Mouse (Mus musculus) embryonic facial prominence, embryonic 13.5 days (tissue): ENCODE results near the gene Elp4. TPM values are rescaled to one million over a fixed set of nuclear protein-coding genes. Genes with fewer than 3 reads are reported as not detected.

ENCODE experiments used
- ATAC-seq: fragments of 200-750 bp; cut with Nextera tagmentation; 2 replicates; pipeline ENCODE4 v1.8.0; 2017; ENCODE audit warnings: low read depth; ENCODE audit not compliant: insufficient number of reproducible peaks, insufficient read depth, low FRiP score, low TSS enrichment
- H3K27ac ChIP-seq: fragments of 300-500 bp; sonication (generic); 2 replicates; pipeline ENCODE4 v1.5.1; 2015; ENCODE audit warnings: moderate library complexity, mild to moderate bottlenecking, inconsistent platforms
- H3K27me3 ChIP-seq: fragments of 300-500 bp; sonication (generic); 2 replicates; pipeline ENCODE4 v1.6.1; 2015; ENCODE audit warnings: mild to moderate bottlenecking, inconsistent platforms
- H3K36me3 ChIP-seq: fragments of 300-500 bp; sonication (generic); 2 replicates; pipeline ENCODE4 v1.6.1; 2015; ENCODE audit warnings: mild to moderate bottlenecking, inconsistent platforms
- H3K4me1 ChIP-seq: fragments of 300-500 bp; sonication (generic); 2 replicates; pipeline ENCODE4 v1.6.1; 2015; ENCODE audit warnings: inconsistent platforms
- H3K4me2 ChIP-seq: fragments of 300-500 bp; sonication (generic); 2 replicates; pipeline ENCODE4 v1.6.1; 2015; ENCODE audit warnings: moderate library complexity, mild to moderate bottlenecking, inconsistent platforms
- H3K4me3 ChIP-seq: fragments of 300-500 bp; sonication (generic); 2 replicates; pipeline ENCODE4 v1.5.1; 2015; ENCODE audit warnings: mild to moderate bottlenecking, inconsistent platforms
- H3K9ac ChIP-seq: fragments of 300-500 bp; sonication (generic); 2 replicates; pipeline ENCODE4 v1.6.1; 2015; ENCODE audit warnings: mild to moderate bottlenecking, inconsistent platforms
- H3K9me3 ChIP-seq: fragments of 300-500 bp; sonication (generic); 2 replicates; pipeline ENCODE4 v1.6.1; 2016; ENCODE audit warnings: inconsistent platforms
- WGBS: fragments of 180-500 bp; shearing (Covaris S2); methylation state at CpG from one replicate; pipeline ENCODE4 v1.1.7; 2015; ENCODE audit warnings: mixed read lengths; 5-methylcytosine and 5-hydroxymethylcytosine counted together
- polyA plus RNA-seq: library from polyadenylated mRNA; unstranded; fragments of >200 nt; fragmentation: Nextera tagmentation; extraction: Ambion mirVana; gene quantifications from 2 replicates; pipeline ENCODE4 v1.2.1, GENCODE M21; 2015

Elp4 gene
- polyA plus RNA-seq, 1 experiment from 2014 or later = 38.9 TPM

DNA sequence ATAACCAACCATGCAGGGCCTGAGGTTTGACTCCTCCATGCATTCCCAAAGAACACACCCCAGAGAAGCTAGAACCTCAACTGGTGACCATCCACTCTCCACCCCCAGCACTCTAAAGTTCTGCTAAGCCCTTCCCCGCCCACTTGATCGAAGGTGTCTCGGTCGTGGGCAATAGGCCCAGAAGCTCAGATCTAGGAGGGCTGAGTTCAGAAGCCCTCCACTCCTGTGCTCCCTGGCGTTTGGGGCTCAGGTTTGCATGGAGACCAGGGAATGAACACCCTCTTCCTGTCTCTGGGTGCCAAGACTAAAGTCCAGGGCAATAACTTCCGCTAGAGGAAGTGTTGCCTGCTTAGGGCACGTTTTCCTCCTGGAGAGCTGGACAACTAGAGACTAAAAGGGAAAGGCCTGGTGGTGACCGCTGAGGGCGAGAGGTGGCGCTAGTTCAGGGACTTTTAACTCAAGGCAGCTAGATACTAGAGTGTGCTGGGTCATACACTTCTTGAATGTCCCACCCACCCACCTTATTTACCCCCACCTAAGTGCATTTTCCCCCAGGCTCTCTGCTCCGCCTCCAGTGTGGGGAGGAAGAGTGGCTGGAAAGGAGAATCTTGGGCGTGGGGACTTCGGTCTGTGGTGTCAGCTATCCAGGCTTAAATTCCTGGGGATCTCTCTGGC, 216.9 kb downstream of the Elp4 start:
- WGBS = 5% methylated on average over 13 of the region's 13 CpGs

DNA sequence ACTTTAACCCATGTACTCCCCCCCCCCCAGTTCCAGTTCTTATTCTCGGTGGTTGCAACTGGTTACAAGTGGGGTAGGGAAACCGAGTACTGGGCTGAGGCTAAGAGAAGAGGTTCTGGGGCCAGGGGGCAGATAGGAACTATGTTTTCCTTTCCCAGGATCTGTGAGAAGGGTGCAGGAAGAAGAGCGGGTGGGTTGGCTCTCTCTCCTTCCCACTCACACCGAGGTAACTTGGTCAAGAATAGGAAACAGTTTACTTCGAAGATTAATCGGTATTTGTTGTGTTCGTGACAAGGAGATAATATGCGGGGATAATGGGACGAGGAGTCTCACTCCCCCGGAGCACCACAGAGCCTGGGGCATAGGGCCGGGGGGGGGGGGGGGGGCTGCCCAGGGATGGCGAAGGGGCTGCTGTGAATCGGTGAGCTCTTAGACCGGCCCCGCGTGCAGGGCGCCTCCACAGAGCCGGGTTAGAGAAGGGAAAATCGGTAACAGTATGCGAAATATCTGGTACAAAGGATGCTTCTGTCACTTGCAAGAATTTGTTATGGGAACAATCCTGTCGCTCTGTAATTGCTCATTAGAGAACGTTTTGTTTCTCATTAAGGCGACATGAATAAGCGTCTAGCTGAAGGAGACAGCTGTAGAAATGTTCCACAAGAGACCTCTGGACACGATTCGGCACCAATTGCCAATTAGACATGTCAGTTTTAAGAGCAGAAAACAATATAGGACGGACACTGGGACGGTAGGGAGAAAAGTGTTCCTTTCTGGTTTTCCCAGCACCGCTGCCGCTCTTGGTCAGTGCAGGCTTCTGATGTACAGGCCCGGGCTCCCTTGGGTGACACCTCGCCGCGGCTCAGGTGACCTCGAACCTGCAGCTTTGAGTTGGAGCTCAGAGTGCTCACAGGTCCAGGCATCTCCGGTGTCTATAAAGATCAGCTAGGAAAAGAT, 217.7 kb downstream of the Elp4 start:
- no peak for ATAC-seq
- Histone ChIP-seq H3K9me3 (no peaks in the 10 kb centered on the region), H3K36me3 (no peaks in the 10 kb centered on the region), H3K4me1 (peaks cover 23% of the 10 kb centered on the region), H3K27me3 (peaks cover 98% of the 10 kb centered on the region), H3K4me3 (no peak overlapping the region), H3K9ac (no peak overlapping the region), H3K4me2 (no peak overlapping the region), H3K27ac (no peak overlapping the region)
- WGBS = 7% methylated on average over 36 of the region's 36 CpGs

More for the DNA sequence above, 216.9 kb downstream of the Elp4 start:
- H3K4me3 ChIP-seq = peak overlapping the region; percentile 18; the same call in 1 of the 2 replicates
- H3K36me3 ChIP-seq = no peaks in the 10 kb centered on the region
- H3K27ac ChIP-seq = no peak overlapping the region
- peaks cover 98% of the 10 kb centered on the region for H3K27me3 ChIP-seq
- peak overlapping the region; percentile 21; the same call in 1 of the 2 replicates for H3K4me2 ChIP-seq
- H3K9ac ChIP-seq = no peak overlapping the region
- ATAC-seq = peak; percentile 49; the same call in 1 of the 2 replicates
- H3K9me3 ChIP-seq = no peaks in the 10 kb centered on the region
- H3K4me1 ChIP-seq = peaks cover 18% of the 10 kb centered on the region

DNA sequence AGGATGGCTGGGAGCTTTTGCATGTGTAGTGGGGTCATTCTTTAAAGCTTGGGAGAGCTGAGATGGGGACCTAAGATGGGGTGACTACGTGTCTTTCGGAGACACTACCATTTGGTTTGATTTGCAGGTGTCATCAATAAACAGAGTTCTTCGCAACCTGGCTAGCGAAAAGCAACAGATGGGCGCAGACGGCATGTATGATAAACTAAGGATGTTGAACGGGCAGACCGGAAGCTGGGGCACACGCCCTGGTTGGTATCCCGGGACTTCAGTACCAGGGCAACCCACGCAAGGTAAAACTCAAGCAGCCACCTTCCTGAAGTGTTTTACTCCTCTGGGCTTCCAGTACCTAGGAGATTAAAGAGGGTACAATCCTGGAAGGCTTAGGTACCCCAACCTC, 218.7 kb downstream of the Elp4 start:
- H3K27ac ChIP-seq = no peak overlapping the region
- no peak overlapping the region for H3K4me3 ChIP-seq
- peaks cover 31% of the 10 kb centered on the region for H3K4me1 ChIP-seq
- no peak overlapping the region for H3K9ac ChIP-seq
- ATAC-seq = no peak
- WGBS = 16% methylated on average over 11 of the region's 11 CpGs
- no peak overlapping the region for H3K4me2 ChIP-seq
- no peaks in the 10 kb centered on the region for H3K9me3 ChIP-seq
- H3K36me3 ChIP-seq = no peaks in the 10 kb centered on the region
- peaks cover 98% of the 10 kb centered on the region for H3K27me3 ChIP-seq

DNA sequence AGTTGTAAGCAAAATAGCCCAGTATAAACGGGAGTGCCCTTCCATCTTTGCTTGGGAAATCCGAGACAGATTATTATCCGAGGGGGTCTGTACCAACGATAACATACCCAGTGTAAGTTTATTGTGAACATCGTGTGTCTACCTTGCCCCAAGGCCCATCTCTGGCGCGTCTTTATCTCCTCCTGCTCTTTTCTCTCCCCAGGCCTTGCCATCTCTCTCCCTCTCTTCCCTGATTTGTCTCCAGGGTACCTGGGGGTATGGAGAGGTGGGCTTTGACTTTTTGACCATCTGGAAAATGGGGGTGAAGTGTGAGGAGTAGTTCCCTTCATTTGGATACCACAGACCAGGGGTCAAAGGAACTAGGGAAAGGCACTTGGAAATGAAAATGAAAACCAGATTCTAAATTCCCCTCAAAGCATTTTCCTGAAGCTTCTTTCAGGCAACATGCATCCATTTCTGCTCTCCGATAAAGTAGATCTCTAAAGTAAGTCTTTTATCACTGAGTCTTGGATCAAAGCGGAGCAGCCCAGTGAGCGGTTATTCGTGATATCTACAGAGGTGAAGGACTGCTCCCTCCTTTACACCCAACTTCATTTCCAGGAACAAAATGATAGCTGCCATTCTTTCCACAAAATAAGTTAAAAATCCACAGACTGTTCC, 219.2 kb downstream of the Elp4 start:
- Histone ChIP-seq H3K4me1 (peaks cover 36% of the 10 kb centered on the region), H3K9ac (no peak overlapping the region), H3K36me3 (no peaks in the 10 kb centered on the region), H3K27ac (no peak overlapping the region), H3K27me3 (peaks cover 98% of the 10 kb centered on the region), H3K4me2 (no peak overlapping the region), H3K9me3 (no peaks in the 10 kb centered on the region), H3K4me3 (no peak overlapping the region)
- no peak for ATAC-seq
- WGBS = 9% methylated on average over 11 of the region's 11 CpGs

DNA sequence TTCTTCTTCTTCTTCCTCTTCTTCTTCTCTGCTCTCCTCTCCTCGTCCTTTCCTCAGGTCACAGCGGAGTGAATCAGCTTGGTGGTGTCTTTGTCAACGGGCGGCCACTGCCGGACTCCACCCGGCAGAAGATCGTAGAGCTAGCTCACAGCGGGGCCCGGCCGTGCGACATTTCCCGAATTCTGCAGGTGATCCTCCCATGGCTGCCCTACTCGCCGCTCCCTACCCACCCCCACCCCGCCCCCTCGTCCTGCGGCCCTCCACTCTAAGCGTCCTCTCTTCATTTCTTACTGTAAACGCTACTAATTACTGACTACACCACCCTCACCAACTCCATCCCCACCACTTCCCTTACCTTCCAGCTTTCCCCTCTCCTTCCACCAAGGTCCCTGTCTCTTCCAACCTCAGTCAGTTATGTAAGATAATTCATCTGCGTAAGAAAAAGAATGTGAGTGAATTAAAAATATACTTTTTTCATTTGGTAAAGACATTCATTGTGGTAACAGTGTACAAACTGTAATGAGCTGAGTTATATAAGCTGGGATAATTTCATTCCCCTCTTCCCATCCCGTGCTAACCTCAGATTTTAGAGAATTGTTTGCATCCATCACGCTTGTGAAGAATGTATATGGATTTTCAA, 220.5 kb downstream of the Elp4 start:
- H3K9me3 ChIP-seq = no peaks in the 10 kb centered on the region
- peaks cover 34% of the 10 kb centered on the region for H3K4me1 ChIP-seq
- no peak overlapping the region for H3K9ac ChIP-seq
- no peak overlapping the region for H3K4me2 ChIP-seq
- ATAC-seq = no peak
- no peak overlapping the region for H3K27ac ChIP-seq
- no peak overlapping the region for H3K4me3 ChIP-seq
- H3K27me3 ChIP-seq = peaks cover 98% of the 10 kb centered on the region
- no peaks in the 10 kb centered on the region for H3K36me3 ChIP-seq
- WGBS = 7% methylated on average over 22 of the region's 22 CpGs

DNA sequence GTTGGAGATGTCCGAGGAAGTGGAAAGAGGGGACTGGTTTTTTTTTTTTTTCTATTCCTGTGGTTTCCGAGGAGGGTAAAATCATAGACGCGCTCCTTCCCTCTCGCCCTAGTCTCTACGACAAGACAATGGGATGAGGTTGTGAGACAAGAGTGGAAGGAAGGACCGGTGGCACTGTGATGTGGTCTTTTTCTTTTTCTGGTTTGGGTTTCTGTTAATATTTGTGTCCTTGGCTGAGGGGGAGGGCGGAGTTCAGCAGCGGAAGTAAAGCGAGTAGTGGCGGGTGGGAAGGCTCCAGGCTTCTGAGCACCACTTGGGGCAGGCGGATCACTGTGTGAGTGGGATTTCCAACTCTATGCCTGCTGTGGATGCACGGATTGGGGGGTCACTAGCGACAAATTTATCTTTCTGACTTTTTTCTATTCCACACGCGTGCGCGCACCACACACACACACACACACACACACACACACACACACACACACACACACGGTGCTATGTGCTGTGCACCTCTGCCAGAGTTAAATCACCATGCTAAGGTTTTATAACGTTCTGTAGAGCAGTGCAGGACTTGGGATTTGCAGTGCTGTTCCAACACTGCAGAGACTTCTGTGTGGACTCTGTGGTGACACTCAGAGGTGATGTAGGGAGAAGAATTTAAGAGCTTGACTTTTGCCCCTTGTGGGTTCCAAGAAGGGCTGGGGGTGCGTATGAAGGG, 221.6 kb downstream of the Elp4 start:
- Histone ChIP-seq H3K36me3 (no peaks in the 10 kb centered on the region), H3K27ac (no peak overlapping the region), H3K4me3 (no peak overlapping the region), H3K4me2 (no peak overlapping the region), H3K9me3 (no peaks in the 10 kb centered on the region), H3K4me1 (peaks cover 25% of the 10 kb centered on the region), H3K27me3 (peaks cover 98% of the 10 kb centered on the region), H3K9ac (no peak overlapping the region)
- ATAC-seq = no peak
- 6% methylated on average over 21 of the region's 21 CpGs for WGBS

DNA sequence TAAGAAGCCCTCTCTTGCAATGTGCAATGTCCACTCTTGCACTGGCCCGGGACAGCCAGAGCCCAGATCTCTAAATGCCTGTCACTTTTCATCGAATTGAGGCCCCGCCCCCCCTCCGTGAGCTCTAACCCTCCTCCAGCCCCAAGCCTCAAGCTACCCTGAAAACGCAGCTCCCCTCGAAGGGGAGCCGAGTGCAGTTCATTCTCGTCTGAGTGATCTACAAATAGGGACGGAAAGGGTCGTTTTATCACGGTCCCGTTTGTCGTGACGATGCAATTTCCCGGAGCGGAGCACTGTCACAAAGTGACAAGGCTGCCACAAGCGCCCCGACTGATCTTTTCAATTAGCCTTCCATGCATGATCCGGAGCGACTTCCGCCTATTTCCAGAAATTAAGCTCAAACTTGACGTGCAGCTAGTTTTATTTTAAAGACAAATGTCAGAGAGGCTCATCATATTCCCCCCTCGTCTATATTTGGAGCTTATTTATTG, 222.3 kb downstream of the Elp4 start:
- peak overlapping the region; percentile 26 for H3K4me2 ChIP-seq
- H3K27me3 ChIP-seq = peaks cover 98% of the 10 kb centered on the region
- no peak for ATAC-seq
- no peaks in the 10 kb centered on the region for H3K9me3 ChIP-seq
- H3K27ac ChIP-seq = no peak overlapping the region
- WGBS = 1% methylated on average over 23 of the region's 23 CpGs
- peaks cover 20% of the 10 kb centered on the region for H3K4me1 ChIP-seq
- 0 out of 2 replicates have a peak overlapping the region, but pooled peaks have one; percentile 4 for H3K4me3 ChIP-seq
- H3K9ac ChIP-seq = no peak overlapping the region
- no peaks in the 10 kb centered on the region for H3K36me3 ChIP-seq

DNA sequence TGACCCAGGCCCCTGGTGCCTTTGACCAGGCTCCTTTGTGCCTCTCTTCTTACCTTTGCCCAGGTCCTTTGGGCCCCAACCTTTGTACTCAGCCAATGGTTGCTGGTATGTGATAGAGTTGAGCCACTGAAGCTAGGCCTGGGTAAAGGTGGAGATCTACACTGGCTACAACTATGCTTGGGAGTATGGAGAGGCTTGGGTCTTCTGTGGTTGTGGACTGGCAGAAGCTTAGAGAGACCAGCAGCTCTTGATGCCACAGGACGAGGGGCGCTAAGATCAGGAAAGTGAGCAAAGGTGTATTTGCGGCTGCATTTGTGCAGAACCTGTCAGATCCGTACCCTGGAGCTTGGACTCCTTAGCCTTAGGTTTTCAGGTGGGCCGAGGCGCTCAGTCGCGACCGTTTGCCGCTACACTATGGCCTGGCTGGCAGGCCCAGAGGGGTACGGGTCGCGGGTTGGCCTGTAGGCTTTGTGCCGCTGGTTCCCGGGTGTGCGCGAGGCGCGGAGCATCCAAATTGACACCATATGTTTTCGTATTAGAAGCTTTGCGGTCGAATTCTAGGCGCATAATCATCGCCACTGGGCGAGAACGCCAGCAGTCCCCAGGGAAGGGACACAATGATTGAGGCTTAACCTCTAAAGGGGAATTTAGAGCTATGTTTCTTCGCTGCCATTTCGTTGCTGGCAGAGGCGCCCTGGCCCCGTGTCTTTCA, 223.2 kb downstream of the Elp4 start:
- Histone ChIP-seq H3K27me3 (peaks cover 98% of the 10 kb centered on the region), H3K9me3 (no peaks in the 10 kb centered on the region), H3K4me1 (peaks cover 26% of the 10 kb centered on the region), H3K9ac (no peak overlapping the region), H3K4me2 (peak overlapping the region; percentile 26), H3K27ac (no peak overlapping the region), H3K4me3 (peak overlapping the region; percentile 16; the same call in 1 of the 2 replicates), H3K36me3 (no peaks in the 10 kb centered on the region)
- no peak for ATAC-seq
- WGBS = 3% methylated on average over 30 of the region's 30 CpGs

DNA sequence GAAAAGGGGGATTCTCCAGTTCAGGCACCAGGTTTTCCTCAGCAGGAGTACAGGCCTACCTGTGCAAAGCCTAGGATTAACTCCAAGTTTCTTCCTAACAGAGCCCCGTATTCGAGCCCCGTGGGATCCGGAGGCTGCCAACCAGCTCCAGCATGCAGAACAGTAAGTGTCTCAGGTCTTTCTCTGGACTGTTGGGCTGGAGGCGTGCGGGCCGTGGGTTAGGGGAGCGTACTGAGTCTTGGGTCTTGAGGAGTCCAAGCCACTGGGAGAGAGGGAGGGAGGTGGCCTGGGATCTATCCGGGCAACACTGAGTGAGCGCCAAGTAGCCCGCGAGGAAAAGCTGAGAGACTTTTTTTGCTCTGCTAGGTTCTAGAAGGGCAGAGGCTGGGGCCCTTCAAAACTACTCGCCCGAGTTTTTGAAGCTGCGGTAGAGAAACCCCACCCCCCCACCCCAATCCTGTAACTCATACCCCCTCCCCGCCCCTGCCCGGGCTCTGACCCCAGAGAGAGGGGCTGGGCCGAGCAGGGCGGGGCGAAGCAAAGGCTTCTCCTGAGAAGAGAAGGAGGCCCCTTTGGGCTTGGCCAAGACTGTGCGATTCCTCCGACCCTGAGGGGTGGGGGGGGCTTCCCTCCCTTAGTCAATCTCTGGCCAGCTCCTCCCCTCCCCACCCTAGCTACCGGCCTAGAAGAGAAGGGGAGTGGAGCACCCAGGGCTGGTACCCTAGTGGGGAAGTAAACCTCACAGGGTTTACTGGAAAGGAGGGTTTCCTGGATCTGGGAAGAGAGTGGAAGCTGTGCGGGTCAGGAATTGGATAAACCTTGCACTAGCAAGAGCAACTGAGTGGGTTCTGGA, 224.0 kb downstream of the Elp4 start:
- Histone ChIP-seq H3K4me1 (peaks cover 33% of the 10 kb centered on the region), H3K9ac (no peak overlapping the region), H3K36me3 (no peaks in the 10 kb centered on the region), H3K27ac (no peak overlapping the region), H3K27me3 (peaks cover 98% of the 10 kb centered on the region), H3K9me3 (no peaks in the 10 kb centered on the region), H3K4me2 (no peak overlapping the region), H3K4me3 (no peak overlapping the region)
- WGBS = 2% methylated on average over 23 of the region's 24 CpGs
- peak; percentile 79 for ATAC-seq
